Mouse (Mus musculus) right cerebral cortex, postnatal 25 days (tissue): ENCODE data around the gene Ecel1.

Source experiments
- DNase-seq: peaks from one replicate; pipeline ENCODE4 v3.0.0; 2022

Gene Ecel1

DNA sequence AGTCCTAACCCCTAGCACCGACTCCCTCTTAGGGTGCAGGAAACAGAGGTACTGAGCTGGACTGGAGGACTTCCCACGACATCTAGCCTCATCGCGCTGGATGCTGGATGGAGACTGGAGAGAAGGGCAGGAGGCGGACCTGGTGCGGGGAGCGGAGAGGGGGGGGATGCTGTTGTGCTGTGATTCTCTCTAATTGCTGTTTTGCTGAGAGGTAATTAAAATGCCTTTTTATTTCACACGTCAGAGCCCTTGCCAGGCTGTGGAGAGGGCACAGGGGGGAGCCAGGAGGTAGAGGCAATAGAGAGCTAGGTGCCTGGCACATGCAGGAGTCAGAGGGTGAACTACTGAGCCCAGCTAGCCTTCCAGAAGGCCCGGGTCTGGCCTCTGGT lies 8.5 kb upstream of the Ecel1 start:
- DNase-seq, result no peak

DNA sequence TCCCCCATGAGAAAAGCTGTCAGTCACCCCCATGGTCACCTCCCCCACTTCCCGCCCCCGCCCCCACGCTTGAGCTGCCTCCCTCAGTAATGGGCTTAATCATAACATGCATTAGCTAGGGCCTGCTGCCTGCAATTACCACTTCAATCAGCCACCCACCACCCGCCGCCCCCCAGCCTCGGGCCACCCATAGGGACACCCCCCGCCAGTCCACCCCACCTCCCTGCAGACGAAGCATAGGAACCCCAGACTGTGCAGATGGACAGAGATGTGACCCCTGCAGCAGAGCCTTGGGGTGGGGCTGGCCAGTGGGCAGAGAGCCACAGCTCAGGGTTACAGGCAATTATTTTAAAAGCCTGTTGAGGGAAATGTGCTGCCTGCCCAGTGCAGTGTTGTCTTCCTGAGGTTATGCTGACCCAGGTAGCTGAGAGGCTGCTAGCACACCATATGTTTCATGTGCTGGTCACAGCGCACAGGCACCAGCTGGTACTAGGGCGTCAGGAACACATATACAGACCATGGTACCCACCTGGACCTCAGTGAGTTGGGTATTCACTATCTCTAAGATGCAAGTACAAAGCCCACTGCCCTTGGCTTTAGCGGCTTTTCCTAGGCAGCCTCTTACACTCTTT lies 8.0 kb upstream of the Ecel1 start:
- no peak for DNase-seq

DNA sequence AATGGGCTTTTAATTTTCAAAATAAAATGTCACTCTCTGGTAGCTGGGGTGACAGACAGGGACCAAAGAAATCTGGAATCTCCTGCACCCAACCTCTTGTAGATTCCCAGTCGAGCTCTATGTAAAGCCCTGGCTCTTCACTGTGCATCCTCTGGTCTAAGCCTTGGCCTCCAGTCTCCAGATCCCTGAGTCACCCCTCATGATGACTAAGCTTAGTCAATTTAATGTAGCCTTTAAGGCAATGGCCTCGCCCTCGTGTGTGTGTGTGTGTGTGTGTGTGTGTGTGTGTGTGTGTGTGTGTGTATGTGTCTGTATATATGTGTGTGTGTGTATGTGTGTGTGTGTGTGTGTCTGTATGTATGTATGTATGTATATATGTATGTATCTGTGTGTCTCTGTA lies 3.1 kb upstream of the Ecel1 start:
- DNase-seq, result no peak

DNA sequence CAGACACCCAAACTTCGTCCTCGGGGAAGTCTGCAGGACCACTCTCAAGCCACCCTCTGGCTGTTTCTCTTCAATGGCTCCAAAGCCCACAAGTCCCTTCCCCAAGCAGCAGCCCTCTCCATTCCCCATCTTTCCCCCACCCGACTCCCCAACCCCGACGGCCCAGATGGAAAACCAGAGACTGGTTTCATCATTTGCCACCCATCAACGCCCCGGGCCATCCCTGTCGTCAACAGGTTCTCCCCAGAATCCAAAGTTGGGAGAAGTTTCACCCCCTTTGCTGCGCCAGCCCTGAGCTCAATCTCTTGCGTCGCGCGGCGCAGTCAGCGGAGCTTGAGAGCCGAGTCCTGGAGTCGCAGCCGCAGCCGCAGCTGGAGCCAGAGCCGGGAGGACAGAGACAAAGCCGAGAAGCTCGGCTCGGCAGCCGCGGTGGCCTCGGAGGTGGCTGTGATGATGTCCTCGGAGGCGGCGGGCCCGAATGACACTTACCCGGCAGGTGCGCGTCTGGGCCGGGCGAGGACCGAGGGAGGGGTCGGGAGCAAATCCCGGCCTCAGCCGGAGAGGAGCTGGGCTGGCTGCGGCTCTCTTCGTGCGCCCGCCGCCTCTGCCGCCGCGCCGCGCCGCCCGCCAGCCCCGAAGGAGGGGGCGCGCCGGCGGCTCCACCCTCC lies 656 bp downstream of the Ecel1 start:
- DNase-seq, result peak; percentile 27

DNA sequence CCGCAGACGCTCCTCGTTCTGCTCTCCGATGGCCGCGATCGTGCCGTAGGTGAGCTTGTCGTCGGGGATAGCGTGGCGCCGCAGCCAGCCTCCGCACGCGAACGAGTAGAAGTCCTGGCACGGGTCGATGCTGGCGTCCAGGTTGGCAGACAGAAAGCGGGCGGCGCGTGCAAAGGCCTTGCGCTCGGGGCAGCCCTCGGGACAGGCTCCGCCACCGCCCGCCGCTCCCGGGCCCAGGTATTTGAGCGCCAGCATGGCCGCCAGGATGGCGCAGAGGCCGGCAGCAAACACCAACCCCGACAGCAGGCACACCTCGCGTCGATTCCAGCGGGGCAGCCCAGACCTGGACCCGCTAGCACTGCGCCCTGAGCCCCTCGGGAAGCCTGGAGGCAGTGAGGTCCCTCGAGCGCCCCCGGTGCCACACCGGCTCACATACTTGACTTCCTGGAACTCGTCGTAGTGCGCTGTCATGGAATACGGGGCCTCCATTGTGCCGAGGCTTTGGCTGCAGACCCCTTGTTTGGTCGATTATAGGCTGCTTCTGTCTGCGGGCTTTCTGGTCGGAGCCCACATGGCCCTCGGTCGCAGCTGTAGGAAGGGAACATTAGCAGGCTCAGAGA lies 1.7 kb downstream of the Ecel1 start:
- DNase-seq, result no peak

GRCm38 (mm10) chr1:87153776-87154500 lies 2.4 kb downstream of the Ecel1 start:
- no peak for DNase-seq

DNA sequence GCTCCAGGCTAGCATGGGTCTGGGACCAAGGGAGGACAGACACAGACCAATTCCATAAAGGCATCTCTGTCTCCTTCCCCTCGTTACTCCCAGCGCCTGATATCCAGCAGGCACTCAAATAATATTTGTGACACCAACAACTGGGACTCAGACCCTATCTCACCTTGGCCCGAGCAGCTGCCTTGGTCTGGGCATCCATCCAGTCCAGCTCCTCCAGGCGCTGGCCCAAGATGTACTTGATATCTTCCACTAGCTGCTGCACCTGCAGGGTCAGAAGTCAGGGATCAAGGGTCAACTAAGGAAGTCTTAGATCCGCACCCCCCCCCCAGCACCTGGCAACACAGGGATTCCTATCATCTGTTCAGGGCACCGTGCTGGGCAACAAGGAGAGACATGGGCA lies 5.0 kb downstream of the Ecel1 start:
- no peak for DNase-seq

DNA sequence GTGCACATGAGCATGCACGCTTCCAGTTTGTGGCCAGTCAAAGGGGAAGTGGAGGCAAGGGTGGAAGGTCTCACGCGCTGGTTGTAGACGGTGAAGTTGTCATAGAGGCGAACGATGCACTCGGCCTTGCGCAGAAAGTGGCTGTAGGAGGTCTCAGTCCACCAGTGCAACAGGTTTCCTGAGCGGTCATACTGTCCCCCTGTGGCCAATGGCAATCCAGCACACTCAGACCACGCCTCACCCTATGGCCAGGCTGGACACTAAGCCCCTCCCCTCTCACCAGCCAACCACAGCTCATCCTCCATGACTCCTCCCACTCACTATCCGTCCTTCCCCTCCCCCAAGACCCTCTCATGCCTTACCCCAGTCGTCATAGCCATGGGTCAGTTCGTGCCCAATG lies 6.9 kb downstream of the Ecel1 start:
- DNase-seq, result no peak

DNA sequence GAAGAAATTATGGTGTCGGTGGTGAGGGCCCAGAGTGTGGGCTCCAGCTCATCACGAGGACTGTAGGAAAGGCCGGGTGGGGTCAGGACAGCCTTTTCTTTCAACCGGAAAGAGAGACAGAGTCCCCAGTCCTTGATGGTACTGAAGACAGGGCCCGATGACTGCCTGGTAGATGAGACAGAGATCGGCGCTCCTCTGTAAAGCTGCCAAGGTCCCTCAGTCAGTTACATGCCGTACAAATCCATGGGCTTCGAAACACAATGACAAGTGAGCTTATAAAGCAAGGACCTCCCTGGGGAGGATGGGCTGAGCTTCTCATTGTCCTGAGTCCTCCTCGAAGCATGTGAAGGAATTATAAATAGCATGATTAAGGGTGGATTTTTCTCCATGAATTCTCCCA lies 13.2 kb downstream of the Ecel1 start:
- DNase-seq, result no peak

GRCm38 (mm10) chr1:87142456-87142855 lies 13.9 kb downstream of the Ecel1 start:
- no peak for DNase-seq

DNA sequence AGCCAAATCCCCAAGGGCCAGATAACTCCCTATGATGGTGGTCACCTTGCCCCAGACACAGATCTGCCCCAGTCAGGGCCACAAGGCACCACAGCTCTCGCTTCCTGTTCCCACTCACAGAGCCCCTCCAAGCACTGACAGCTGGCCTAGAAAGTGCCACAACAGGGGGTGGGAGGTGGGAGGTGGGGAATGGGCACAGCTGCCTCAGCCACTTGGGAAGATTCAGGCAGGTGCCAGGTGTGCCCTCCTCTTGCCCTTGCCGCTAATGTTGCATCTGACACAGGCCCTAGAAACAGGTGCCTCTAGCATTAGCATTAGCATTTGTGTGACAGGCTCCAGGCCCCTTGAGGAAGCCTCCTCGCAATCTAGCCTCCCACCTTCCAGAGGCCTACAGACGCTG lies 14.8 kb downstream of the Ecel1 start:
- no peak for DNase-seq

- no peak for DNase-seq
Measured at GRCm38 (mm10) chr1:87131803-87132202, 24.5 kb downstream of the Ecel1 start.

GRCm38 (mm10) chr1:87127206-87128030 lies 28.9 kb downstream of the Ecel1 start:
- peak; percentile 41 for DNase-seq

GRCm38 (mm10) chr1:87124673-87125072 lies 31.6 kb downstream of the Ecel1 start, which contains the start of gene Akp3:
Gene Akp3, plus strand, starts transcription at chr1:87124973.
- DNase-seq, result no peak

DNA sequence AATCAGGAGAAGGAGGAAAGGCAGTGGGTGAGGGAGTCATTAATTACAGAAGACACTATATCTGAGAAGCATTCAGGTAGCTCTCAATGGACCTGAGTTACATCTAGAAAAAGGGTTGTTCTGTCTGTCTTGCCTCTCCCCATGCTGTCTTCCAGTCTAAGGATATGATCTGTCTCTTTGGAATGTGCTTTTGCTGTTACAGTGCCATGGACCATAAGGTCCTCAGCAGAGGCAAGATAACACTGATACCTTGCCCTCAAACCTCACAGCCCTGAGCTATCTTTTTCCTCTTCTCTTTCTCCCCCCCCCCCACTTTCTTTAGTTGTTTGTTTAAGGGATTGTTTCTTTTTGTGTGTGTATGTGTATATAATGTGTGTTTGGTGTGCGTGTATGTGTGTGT lies 41.5 kb downstream of the Ecel1 start:
- DNase-seq, result no peak

- DNase-seq, result no peak
Measured at GRCm38 (mm10) chr1:87111719-87112354, 44.5 kb downstream of the Ecel1 start.

GRCm38 (mm10) chr1:87108564-87108963 lies 47.8 kb downstream of the Ecel1 start:
- no peak for DNase-seq

DNA sequence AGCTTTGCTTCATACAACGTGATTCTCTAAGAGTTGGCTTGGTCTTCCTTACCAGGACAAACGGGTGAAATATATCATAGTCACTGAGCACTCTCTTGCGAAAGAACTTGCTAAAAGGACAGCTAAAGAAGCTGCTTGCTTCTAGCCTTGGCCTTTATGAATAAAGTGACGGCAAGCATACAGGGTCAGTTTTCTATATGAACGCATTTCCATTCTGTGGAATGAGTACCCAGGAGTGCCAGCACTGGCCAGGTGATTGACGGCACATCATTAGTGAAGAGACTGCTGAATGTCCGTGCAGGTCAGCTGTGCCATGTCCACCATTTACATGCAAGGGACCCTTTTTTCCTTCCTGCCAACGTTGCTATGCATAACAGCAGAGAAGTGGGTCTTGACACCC lies 49.8 kb downstream of the Ecel1 start:
- DNase-seq, result no peak

DNA sequence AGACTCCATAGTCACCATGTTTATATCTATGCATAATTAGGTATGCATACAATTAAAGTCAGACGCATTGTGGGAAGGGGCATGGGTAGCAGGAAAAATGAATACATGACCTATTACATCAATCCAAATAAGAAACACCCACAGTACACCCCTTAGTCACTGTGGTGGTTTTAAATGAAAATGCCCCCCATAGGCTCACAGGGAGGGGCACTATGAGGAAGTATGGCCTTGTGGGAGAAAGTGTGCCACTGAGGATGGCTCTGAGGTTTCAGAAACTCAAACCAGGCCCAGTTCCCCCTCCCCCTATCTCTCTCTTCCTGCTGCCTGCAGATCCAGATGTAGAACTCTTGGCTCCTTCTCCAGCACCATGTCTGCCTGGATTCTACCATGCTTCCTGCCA lies 52.4 kb downstream of the Ecel1 start:
- no peak for DNase-seq

DNA sequence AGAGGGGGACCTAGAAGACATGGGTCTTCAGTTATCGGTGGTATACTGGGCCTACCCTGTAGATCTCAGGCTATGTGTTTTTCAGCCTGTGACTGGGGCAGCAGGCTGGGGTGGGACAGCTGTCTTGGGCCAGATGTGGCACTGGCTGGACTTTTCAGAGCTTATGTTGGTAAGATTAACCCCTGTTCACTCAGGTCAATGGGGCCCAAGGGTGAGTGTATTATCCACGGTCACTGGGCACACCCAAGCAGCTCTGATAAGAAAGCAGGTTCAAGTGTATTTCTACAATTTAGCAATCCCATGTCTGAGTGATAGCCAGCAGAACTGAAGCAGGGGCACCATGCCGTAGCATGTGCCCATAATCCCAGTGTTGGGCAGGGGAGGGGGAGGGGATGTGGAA lies 54.2 kb downstream of the Ecel1 start:
- DNase-seq, result no peak

DNA sequence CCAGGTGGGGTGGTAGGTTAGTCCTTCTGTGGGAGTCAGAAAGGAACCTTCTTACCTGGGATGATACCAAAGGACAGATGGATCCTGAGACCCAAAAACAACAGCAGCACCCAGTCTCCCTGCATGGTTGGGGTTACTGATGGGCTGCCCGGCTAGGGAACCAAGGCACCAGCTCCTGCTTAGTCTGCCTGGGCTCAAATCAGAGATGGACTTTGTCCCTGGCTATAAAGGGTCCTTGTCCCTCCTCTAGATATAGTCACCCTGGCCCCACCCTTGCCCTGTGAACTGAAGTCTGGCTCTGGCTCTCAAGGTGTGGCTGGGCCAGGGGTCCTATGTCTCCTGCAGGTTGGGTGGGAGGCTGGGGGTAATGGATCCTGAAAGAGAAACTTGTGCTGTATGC lies 54.9 kb downstream of the Ecel1 start, which contains the start of gene Alpi:
TSS of gene Alpi (minus strand) at position 196 of the 400 bp plus-strand sequence.
- no peak for DNase-seq

DNA sequence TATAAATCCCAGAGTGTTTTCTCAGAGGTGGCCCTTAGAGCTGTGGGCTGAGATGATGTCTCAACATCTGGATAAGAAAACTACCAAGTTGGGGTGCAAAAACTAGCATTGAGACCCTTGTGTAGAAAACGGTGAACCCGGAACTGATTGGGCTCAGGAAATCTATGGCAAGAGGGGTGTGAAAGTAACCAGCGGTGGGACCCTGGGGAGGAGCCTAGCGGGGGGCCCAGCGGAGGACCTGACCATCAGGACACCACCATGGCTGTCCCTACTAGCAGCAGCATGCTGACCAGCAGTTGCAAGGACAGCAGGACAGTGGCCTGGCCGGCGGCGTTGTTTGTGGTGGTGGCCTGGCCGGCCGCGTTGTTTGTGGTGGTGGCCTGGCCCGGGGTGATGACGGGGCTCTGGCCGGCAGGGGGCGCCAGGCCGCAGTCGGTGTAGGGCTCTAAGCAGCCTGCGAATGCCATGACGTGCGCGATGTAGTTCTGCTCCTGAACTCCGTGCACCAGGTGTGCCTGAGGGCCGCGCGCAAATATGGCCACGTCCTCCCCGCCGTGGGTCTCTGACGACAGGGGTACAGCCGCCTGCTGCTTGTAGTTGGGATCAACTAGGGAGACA lies 57.9 kb downstream of the Ecel1 start:
- DNase-seq, result peak; percentile 28
